Mouse (Mus musculus): Measurements from ENCODE around the gene Osbpl2.
"Not testable (repeated sequence)": the region's sequence is repeated elsewhere in the genome, so short reads cannot be mapped to it uniquely, and the experiment has no call there.

The Osbpl2 gene

GRCm38 (mm10) chr2:180165855-180166254 is 46.7 kb downstream of the Osbpl2 start:
- no peak for DNase-seq

- no peak for DNase-seq
These were observed 47.8 kb downstream of the Osbpl2 start for GRCm38 (mm10) chr2:180166869-180167268.

- no peak for DNase-seq
These were observed 51.2 kb downstream of the Osbpl2 start for GRCm38 (mm10) chr2:180170151-180170805.

GRCm38 (mm10) chr2:180170806-180171521 is 51.9 kb downstream of the Osbpl2 start, which contains the start of gene Adrm1:
TSS of gene Adrm1 (plus strand) at chr2:180171485.
- peak; percentile 97 for DNase-seq

- peak; percentile 73 for DNase-seq
These were observed 52.5 kb downstream of the Osbpl2 start for GRCm38 (mm10) chr2:180171522-180172070.

- no peak for DNase-seq
These were observed 53.0 kb downstream of the Osbpl2 start for GRCm38 (mm10) chr2:180172152-180172551.

GRCm38 (mm10) chr2:180173163-180173562 is 54.1 kb downstream of the Osbpl2 start:
- no peak for DNase-seq

- DNase-seq, result not testable (repeated sequence)
These were observed 54.6 kb downstream of the Osbpl2 start for GRCm38 (mm10) chr2:180173711-180174110.

- DNase-seq, result no peak
These were observed 55.0 kb downstream of the Osbpl2 start for GRCm38 (mm10) chr2:180174121-180174520.

GRCm38 (mm10) chr2:180175725-180176124 is 56.6 kb downstream of the Osbpl2 start:
- DNase-seq, result no peak

- DNase-seq, result no peak
These were observed 62.4 kb downstream of the Osbpl2 start for GRCm38 (mm10) chr2:180181542-180181941.

GRCm38 (mm10) chr2:180184011-180184751 is 65.1 kb downstream of the Osbpl2 start:
- DNase-seq, result no peak

- DNase-seq, result no peak
These were observed 65.6 kb downstream of the Osbpl2 start for GRCm38 (mm10) chr2:180184752-180185109.

GRCm38 (mm10) chr2:180185686-180186085 is 66.6 kb downstream of the Osbpl2 start:
- DNase-seq, result no peak

- DNase-seq, result no peak
These were observed 68.3 kb downstream of the Osbpl2 start for GRCm38 (mm10) chr2:180187362-180187761.

GRCm38 (mm10) chr2:180196610-180197322 is 77.7 kb downstream of the Osbpl2 start:
- DNase-seq, result no peak

GRCm38 (mm10) chr2:180197323-180198037 is 78.4 kb downstream of the Osbpl2 start:
- no peak for DNase-seq

GRCm38 (mm10) chr2:180198782-180199181 is 79.7 kb downstream of the Osbpl2 start:
- DNase-seq, result no peak

GRCm38 (mm10) chr2:180200681-180201080 is 81.6 kb downstream of the Osbpl2 start:
- no peak for DNase-seq

- DNase-seq, result no peak
These were observed 82.2 kb downstream of the Osbpl2 start for GRCm38 (mm10) chr2:180201303-180201702.

- no peak for DNase-seq
These were observed 83.2 kb downstream of the Osbpl2 start for GRCm38 (mm10) chr2:180202263-180202662.

GRCm38 (mm10) chr2:180202805-180203204 is 83.7 kb downstream of the Osbpl2 start:
- DNase-seq, result no peak

Data from embryo, embryonic 11 days (tissue).